Mouse (Mus musculus): ENCODE results near the gene Fmo5. TPM values are rescaled to one million over a fixed set of nuclear protein-coding genes. Genes with fewer than 3 reads are reported as not detected.

Gene Fmo5
- total RNA-seq, 1 experiment = 0.27 TPM

DNA sequence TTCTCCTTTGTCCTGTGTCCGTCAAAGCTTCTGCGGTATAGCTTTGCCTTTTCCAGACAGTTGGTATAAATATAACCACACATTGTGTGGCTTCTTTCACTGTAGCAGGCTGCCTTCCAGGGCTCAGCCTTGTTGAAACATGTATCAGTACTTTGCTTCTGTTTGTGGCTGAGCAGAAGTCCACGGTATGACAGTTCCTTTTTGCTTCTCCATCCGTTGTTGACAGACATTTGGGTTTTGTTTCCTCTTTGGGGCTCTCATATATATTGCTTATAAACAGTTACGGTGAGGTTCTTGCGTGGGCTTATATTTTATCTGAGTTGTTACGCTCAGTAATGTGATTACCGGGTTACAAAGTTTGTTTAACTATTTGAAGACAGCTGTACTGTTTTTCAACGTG is 36.9 kb downstream of the Fmo5 start:
- in situ Hi-C loops (cut with MboI; ENCODE audit: low sequenced_read_pairs in 2 of 2, unreplicated experiment in 2 of 2) = no loop called here
- no peaks in the 10 kb centered on the region for H3K9me3 ChIP-seq (ENCODE audit: control insufficient read depth, insufficient read depth, low read depth, low read length)
- H3K4me1 ChIP-seq (ENCODE audit: control insufficient read depth in 2 of 2, insufficient read depth in 2 of 2, low read length in 2 of 2, poor library complexity in 1 of 2) = no peaks in the 10 kb centered on the region
- no peak for DNase-seq (ENCODE audit: low read depth, low spot score)
- H3K9ac ChIP-seq (ENCODE audit: insufficient read depth, low read depth, low read length, poor library complexity, severe bottlenecking) = no peak overlapping the region
- H3K27ac ChIP-seq (ENCODE audit: insufficient read depth, low read depth, low read length, poor library complexity, severe bottlenecking) = no peak overlapping the region
- H3K4me3 ChIP-seq (ENCODE audit: insufficient read depth in 1 of 2, low read depth in 1 of 2, low read length in 2 of 2, poor library complexity in 1 of 2, severe bottlenecking in 1 of 2) = no peak overlapping the region
- TF ChIP-seq ZC3H11A (IDR thresholded peaks at IDR 0.05; ENCODE audit: borderline replicate concordance, low read depth, low read length) (no peak), CHD2 (IDR thresholded peaks at IDR 0.05; ENCODE audit: low read depth, low read length) (no peak), MAFK (IDR thresholded peaks at IDR 0.05; ENCODE audit: insufficient read depth, low read depth, low read length) (no peak), HCFC1 (IDR thresholded peaks at IDR 0.05; ENCODE audit: borderline replicate concordance, insufficient read depth, low read length) (no peak), ZNF384 (IDR thresholded peaks at IDR 0.05; ENCODE audit: low read depth, low read length) (no peak)
- peaks cover 22% of the 10 kb centered on the region; the same call in 1 of the 2 replicates for H3K36me3 ChIP-seq (ENCODE audit: control insufficient read depth, insufficient read depth, low read length, poor library complexity, severe bottlenecking)

GRCm38 (mm10) chr3:97666154-97666553 is 37.5 kb downstream of the Fmo5 start:
- H3K4me1 ChIP-seq (ENCODE audit: control insufficient read depth in 2 of 2, insufficient read depth in 2 of 2, low read length in 2 of 2, poor library complexity in 1 of 2) = no peaks in the 10 kb centered on the region
- H3K9ac ChIP-seq (ENCODE audit: insufficient read depth, low read depth, low read length, poor library complexity, severe bottlenecking) = no peak overlapping the region
- H3K4me3 ChIP-seq (ENCODE audit: insufficient read depth in 1 of 2, low read depth in 1 of 2, low read length in 2 of 2, poor library complexity in 1 of 2, severe bottlenecking in 1 of 2) = no peak overlapping the region
- H3K36me3 ChIP-seq (ENCODE audit: control insufficient read depth, insufficient read depth, low read length, poor library complexity, severe bottlenecking) = peaks cover 23% of the 10 kb centered on the region; the same call in 1 of the 2 replicates
- H3K27ac ChIP-seq (ENCODE audit: insufficient read depth, low read depth, low read length, poor library complexity, severe bottlenecking) = no peak overlapping the region
- in situ Hi-C loops (cut with MboI; ENCODE audit: low sequenced_read_pairs in 2 of 2, unreplicated experiment in 2 of 2) = no loop called here
- DNase-seq (ENCODE audit: low read depth, low spot score) = no peak
- H3K9me3 ChIP-seq (ENCODE audit: control insufficient read depth, insufficient read depth, low read depth, low read length) = no peaks in the 10 kb centered on the region
- TF ChIP-seq CHD2 (IDR thresholded peaks at IDR 0.05; ENCODE audit: low read depth, low read length) (no peak), ZNF384 (IDR thresholded peaks at IDR 0.05; ENCODE audit: low read depth, low read length) (no peak), HCFC1 (IDR thresholded peaks at IDR 0.05; ENCODE audit: borderline replicate concordance, insufficient read depth, low read length) (no peak), ZC3H11A (IDR thresholded peaks at IDR 0.05; ENCODE audit: borderline replicate concordance, low read depth, low read length) (no peak), MAFK (IDR thresholded peaks at IDR 0.05; ENCODE audit: insufficient read depth, low read depth, low read length) (no peak)

- no peaks in the 10 kb centered on the region for H3K9me3 ChIP-seq (ENCODE audit: control insufficient read depth, insufficient read depth, low read depth, low read length)
- no peak overlapping the region for H3K4me3 ChIP-seq (ENCODE audit: insufficient read depth in 1 of 2, low read depth in 1 of 2, low read length in 2 of 2, poor library complexity in 1 of 2, severe bottlenecking in 1 of 2)
- H3K4me1 ChIP-seq (ENCODE audit: control insufficient read depth in 2 of 2, insufficient read depth in 2 of 2, low read length in 2 of 2, poor library complexity in 1 of 2) = no peaks in the 10 kb centered on the region
- in situ Hi-C loops (cut with MboI; ENCODE audit: low sequenced_read_pairs in 2 of 2, unreplicated experiment in 2 of 2) = no loop called here
- no peak for TF ChIP-seq ZC3H11A (IDR thresholded peaks at IDR 0.05; ENCODE audit: borderline replicate concordance, low read depth, low read length)
- no peak for TF ChIP-seq HCFC1 (IDR thresholded peaks at IDR 0.05; ENCODE audit: borderline replicate concordance, insufficient read depth, low read length)
- no peak for TF ChIP-seq MAFK (IDR thresholded peaks at IDR 0.05; ENCODE audit: insufficient read depth, low read depth, low read length)
- no peak for TF ChIP-seq CHD2 (IDR thresholded peaks at IDR 0.05; ENCODE audit: low read depth, low read length)
- no peak for TF ChIP-seq ZNF384 (IDR thresholded peaks at IDR 0.05; ENCODE audit: low read depth, low read length)
- peaks cover 24% of the 10 kb centered on the region; the same call in 1 of the 2 replicates for H3K36me3 ChIP-seq (ENCODE audit: control insufficient read depth, insufficient read depth, low read length, poor library complexity, severe bottlenecking)
- DNase-seq (ENCODE audit: low read depth, low spot score) = no peak
- H3K9ac ChIP-seq (ENCODE audit: insufficient read depth, low read depth, low read length, poor library complexity, severe bottlenecking) = no peak overlapping the region
- no peak overlapping the region for H3K27ac ChIP-seq (ENCODE audit: insufficient read depth, low read depth, low read length, poor library complexity, severe bottlenecking)
Measured at GRCm38 (mm10) chr3:97667093-97667675, 38.6 kb downstream of the Fmo5 start.

GRCm38 (mm10) chr3:97674644-97675110 is 46.1 kb downstream of the Fmo5 start, which contains the start of gene Gm17651:
TSS of gene Gm17651 (minus strand) at chr3:97674694.
- TF ChIP-seq ZC3H11A (IDR thresholded peaks at IDR 0.05; ENCODE audit: borderline replicate concordance, low read depth, low read length) = no peak
- no peak for TF ChIP-seq MAFK (IDR thresholded peaks at IDR 0.05; ENCODE audit: insufficient read depth, low read depth, low read length)
- TF ChIP-seq HCFC1 (IDR thresholded peaks at IDR 0.05; ENCODE audit: borderline replicate concordance, insufficient read depth, low read length) = no peak
- no peak for DNase-seq (ENCODE audit: low read depth, low spot score)
- no peaks in the 10 kb centered on the region for H3K9me3 ChIP-seq (ENCODE audit: control insufficient read depth, insufficient read depth, low read depth, low read length)
- H3K36me3 ChIP-seq (ENCODE audit: control insufficient read depth, insufficient read depth, low read length, poor library complexity, severe bottlenecking) = peaks cover 6% of the 10 kb centered on the region; the same call in 1 of the 2 replicates
- H3K4me1 ChIP-seq (ENCODE audit: control insufficient read depth in 2 of 2, insufficient read depth in 2 of 2, low read length in 2 of 2, poor library complexity in 1 of 2) = peaks cover 2 to 3% of the 10 kb centered on the region in 2 experiments; a peak in 1 of 4 replicates
- H3K9ac ChIP-seq (ENCODE audit: insufficient read depth, low read depth, low read length, poor library complexity, severe bottlenecking) = no peak within 1 kb of the TSS
- no peak within 1 kb of the TSS for H3K27ac ChIP-seq (ENCODE audit: insufficient read depth, low read depth, low read length, poor library complexity, severe bottlenecking)
- H3K4me3 ChIP-seq (ENCODE audit: insufficient read depth in 1 of 2, low read depth in 1 of 2, low read length in 2 of 2, poor library complexity in 1 of 2, severe bottlenecking in 1 of 2) = no peak within 1 kb of the TSS
- in situ Hi-C loops (cut with MboI; ENCODE audit: low sequenced_read_pairs in 2 of 2, unreplicated experiment in 2 of 2) = no loop called here

Measured in ES-E14 (cell line).